Mouse (Mus musculus): ENCODE measurements at regions not wholly inside any gene's neighbourhood (a gene's known extent, or its start where the extent isn't known, plus 50 kb on each side); places are given as distances from the start of the nearest gene placed in this dataset.
"Not testable (repeated sequence)": the region's sequence is repeated elsewhere in the genome, so short reads cannot be mapped to it uniquely, and the experiment has no call there.

DNA sequence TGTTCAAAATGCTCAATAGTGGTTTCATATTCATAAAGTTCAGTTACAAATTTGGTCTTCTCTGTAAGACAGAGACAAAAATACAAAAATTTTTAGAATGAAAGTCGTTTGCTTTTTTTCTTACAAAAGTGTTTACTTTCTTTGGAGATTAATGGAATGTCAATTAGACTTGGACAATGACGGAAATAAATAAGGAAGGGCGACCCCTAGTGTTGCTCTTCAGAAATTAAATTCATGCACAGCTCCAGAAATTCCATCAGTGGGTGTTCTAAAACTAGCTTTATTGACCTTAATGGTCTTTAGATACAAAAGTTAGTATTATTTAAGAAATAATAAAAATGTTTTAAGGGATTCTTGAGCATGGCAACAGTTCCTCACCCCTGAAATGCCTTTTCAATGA, 141.8 kb upstream of the Lama2 start:
- peak; percentile 8 for DNase-seq (ENCODE audit: low spot score)

- DNase-seq (ENCODE audit: low spot score): no peak
Observed at GRCm38 (mm10) chr10:27802368-27802767, 182.8 kb upstream of the Lama2 start.

GRCm38 (mm10) chr10:27809539-27809938, 190.0 kb upstream of the Lama2 start:
- DNase-seq (ENCODE audit: low spot score): no peak

DNA sequence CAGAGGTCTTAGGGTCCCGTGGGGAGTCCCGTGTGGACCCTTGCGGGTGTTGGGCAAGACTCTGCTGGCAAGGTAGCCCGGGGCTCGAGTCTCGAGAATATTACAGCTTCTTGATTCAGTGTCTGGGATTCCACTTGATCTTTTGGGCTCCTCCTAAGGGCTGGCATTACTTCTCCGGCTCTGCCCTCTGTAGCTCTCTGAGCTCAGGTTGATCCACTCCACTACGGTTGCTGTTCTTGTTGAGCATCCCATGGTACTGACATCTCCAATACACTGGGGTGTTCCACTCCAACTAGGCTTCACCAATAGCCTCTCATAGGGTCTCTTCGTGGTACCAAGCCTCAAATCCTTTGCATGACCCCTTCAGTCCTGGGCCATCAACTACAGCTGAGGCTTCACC, 206.1 kb upstream of the Lama2 start:
- not testable (repeated sequence) for DNase-seq (ENCODE audit: low spot score)

GRCm38 (mm10) chr10:27828346-27828745, 208.8 kb upstream of the Lama2 start:
- no peak for DNase-seq (ENCODE audit: low spot score)

DNA sequence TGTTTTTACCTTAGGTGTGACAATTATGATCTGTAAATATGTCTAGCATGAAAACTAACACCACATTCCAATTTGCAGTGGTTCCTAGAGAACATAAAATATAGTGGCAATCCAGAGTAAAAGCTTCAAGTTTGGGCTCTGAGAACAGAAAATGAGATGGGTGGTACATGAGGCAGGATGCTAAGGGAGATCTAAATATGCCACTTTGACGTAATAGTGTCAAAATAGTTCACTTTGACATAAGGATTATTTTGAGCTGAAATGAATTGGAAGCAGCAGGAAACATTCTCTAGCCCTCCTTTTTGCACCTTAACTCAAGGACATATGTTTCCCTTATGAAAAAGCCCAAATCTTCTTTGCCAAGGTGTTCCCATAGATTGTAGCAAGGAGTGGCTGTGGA, 219.1 kb upstream of the Lama2 start:
- DNase-seq (ENCODE audit: low spot score): no peak

DNA sequence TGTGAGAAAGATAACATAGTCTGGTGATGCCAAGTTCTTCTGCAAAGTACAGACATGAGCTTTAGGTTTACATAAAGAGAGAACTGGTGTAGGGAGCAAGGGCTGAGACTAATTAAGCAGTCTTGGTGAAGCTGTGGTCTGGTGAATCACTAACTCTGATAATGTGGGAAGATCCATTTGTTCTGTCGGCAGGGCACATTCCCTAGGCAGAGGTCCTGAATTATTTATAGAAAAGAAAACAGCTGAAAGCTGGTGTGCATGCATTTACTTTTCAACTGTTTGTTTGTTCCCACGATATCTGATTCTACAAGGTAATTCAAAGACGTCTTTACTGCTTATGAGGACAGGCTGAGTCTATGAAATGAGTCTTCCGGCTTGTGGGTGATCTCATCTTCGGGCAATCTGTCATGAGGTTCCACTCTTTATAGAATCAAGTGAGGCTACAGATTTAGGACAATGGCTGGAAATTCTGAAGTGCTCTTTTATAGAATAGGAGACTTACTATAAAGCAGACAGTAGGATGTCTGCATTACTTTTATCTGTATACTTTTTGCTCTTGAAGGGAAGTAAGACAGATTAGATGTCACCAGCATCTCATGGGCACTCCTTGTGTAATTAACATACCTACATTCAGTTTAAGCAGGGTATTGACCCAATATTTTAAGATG, 221.6 kb upstream of the Lama2 start:
- DNase-seq (ENCODE audit: low spot score): no peak

DNA sequence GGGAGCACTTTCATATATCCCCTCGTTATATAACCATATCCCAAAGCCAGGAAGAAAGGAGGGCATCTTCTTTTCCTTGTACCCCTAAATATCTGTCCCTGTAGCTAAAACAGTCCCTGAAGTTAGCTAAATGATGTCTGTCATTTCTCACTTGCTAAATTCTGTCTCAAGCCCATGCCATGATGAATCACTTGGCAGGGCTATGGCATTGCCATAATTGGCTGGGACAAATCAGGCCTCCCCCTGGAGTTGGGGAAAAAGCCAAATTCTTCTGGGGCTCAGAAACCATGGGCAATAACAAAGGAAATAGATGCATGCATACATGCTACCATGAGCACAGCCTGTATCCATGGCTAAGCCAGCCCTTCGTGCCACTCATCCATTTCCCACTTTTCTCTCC, 223.5 kb upstream of the Lama2 start:
- DNase-seq (ENCODE audit: low spot score): no peak

DNA sequence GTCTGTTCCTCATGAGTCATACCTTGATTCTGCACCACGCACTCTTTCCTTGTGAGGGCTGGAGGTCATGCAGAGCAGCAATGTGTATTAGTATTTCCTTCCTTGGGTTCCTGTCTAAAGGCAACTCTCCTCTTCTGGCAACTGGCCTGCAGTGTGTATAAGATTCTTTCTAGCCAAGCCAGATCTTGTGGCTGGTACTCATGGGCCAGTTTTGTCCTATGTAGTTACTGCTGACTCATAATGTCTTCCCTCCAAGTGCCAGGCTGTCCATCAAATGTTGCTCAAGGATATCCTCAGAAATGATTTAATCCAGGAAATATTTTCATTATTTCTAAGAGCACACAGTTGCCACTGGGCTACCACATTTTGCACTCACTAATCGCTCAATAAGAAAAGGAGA, 211.0 kb upstream of the Ptprk start:
- no peak for DNase-seq (ENCODE audit: low spot score)

GRCm38 (mm10) chr10:27880867-27881266, 193.8 kb upstream of the Ptprk start:
- DNase-seq (ENCODE audit: low spot score): no peak

DNA sequence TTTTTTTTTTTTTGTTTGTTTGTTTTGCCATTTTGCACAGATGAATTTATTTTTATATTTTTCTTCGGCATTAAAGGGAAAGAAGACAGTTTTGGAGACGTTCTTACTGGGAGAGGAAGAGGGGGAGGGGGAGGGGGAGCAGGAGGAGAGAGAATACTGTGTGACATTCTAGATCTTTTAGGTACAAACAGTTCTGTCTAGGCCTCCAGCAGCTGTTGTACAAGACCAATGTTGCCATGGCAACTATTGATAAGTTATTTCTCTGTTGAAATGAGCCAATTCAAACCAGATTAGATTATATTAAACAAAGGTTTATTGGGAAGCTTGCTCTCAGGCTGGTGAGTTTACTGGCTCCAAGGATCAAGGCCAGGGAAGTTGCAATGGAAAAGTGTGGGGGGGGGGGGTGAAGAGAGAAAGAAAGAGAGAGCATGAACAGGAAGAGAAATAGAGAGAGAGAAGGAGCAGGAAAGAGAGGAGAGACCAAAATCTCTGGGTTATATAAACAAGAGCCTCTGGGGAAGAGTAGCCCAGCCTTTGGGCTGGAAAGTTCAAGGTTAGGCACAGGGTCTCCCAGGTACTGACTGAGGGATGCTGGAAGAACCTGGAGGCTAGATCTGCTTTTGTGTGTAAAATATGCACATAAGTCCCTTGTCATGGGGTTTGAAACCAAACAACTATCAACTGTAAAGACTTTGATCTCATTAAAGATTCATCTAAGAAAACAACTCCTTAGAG, 182.7 kb upstream of the Ptprk start:
- no peak for DNase-seq (ENCODE audit: low spot score)

DNA sequence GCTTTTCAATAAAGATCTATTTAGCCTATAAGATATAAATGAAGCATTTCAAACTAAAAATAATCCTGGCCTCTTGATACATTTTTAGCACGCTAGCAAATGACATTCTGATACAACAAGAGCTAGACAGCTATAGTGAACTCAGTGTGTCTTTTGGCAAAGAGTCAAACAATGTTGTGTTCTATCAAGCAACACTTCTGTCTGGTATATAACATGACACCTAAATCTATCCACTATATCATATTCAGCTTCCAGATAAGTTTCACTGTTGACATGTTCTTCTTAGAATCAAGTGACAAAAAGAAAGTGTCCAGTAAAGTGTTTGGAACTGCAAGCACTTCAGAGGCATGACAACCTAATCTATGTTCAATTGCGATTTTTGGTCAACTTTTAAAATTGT, 158.2 kb upstream of the Ptprk start:
- no peak for DNase-seq (ENCODE audit: low spot score)

DNA sequence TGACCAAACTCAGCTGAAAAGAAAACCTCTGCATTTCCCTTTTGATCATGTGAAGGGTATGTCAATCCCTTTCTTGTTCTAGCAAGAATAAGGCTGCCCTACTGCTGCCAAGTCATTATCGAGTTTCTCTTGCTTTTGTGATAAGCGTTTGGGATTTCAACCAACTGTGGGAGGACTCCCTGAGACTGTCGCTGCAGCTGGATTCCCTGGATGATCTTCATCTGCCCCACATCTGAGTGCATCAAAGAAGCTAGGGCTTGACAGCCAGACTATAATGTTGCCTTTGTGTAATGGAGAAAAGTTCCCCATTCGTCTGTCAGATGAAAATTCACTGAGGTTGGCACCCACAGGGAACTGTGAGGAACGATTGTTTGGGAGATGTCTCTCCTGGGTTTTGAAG, 147.4 kb upstream of the Ptprk start:
- no peak for DNase-seq (ENCODE audit: low spot score)

DNA sequence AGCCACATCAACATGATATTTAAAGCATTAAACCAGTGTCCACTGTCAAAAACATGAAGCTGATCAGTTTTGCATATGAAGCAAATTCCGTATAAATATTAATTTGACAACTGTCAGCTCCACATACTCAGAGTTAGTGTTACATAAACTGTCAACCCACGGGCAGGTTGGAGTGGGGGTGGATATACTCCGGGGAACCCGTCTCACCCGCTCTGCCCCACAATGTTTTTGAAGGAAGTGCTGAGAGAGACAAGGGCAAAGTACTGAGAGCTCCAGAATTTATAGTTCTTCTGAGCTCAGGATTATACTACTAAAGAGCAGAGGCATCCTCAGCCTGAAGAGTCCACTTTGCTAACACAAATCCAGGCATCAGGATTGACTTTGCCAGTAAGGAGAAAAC, 132.5 kb upstream of the Ptprk start:
- no peak for DNase-seq (ENCODE audit: low spot score)

DNA sequence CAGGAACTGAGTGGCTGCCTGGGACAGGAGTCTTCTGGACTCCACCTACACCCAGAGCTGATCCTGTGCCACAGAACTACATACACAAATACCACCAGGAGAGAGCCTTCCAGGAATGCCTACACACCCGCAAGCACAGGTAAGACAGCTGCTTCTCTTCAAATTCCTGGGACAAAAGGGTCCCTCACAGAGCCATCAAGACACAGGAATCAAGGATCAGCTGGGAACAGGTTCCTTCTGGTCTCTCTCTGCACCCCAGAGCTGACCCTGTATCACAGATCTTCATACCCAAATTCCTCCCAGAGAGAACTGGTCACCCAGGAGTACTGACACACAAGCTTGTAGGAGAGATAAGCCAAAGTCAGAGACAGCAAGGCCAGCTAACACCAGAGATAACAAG, 125.5 kb upstream of the Ptprk start:
- DNase-seq (ENCODE audit: low spot score): no peak

DNA sequence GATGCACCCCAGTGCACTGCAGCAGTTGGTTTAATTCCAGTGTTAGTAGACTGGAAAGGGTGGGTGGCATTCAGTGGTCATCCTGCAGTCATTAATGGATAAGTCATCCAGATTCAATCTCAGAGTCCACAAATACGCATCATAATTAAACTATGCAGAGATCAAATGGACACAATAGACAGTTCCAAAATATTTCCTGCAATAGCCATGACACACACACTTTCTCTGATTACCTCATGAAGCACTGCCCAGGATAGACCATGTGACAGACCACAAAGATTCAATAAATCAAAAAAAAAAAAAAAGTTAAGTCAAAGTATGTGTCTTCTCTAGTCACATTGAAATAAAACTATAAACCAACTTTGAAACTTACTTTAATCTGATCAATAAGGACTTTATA, 106.4 kb upstream of the Ptprk start:
- no peak for DNase-seq (ENCODE audit: low spot score)

DNA sequence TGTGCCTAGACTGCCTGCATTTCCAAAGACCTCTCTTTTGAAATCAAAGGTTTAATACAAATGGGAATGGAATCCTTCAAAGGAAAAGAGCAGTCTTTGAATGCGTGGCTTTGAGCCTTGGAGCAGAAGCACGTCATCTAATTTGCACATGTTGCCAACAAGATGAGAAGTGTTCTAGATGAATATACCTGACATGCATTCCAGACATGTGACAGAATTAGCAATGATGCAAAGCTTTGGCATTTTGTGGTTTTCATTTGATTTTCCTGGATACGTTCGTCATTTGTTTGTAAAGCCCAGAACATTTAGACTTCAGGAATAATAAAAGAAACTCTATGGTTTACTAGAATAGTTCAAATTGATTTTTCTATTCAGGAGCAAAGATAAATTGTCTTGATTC, 90.6 kb upstream of the Ptprk start:
- DNase-seq (ENCODE audit: low spot score): no peak

DNA sequence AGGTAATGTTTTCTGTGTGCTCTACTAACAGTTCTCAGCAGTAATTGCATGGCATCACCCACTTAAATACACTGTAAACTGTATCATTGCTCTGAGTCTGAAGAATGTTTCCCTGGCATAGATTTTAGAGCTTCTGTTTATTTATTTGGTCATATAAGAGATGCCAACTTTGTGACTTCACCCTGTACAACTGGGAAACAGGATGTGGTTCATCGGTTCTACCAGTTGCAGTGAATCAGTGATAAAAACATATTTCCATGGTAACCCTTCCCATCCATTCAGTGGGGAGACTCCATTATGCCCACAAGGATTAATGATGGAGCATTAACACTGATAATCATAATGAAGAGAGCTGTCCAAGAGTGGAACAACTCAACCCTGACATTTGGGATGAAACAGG, 89.6 kb upstream of the Ptprk start:
- DNase-seq (ENCODE audit: low spot score): no peak

DNA sequence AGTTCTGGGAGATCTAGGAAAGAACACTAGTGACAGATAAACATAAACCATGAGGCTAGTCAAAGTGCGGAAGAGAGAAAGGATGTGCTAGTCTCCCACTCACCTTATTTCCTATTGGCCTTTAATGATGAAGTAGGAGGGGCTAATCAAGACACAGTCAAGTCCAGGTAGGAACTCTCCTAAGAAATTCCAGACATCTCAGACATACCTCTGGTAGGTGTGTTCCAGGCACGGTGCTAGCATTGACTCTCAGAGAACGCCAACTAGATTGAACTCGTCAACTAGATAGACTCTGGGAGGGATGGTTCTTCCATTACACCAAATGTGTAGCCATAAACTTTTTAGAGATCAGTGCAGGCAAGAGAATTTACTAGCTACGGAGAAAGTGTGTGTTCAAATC, 87.6 kb upstream of the Ptprk start:
- DNase-seq (ENCODE audit: low spot score): no peak

DNA sequence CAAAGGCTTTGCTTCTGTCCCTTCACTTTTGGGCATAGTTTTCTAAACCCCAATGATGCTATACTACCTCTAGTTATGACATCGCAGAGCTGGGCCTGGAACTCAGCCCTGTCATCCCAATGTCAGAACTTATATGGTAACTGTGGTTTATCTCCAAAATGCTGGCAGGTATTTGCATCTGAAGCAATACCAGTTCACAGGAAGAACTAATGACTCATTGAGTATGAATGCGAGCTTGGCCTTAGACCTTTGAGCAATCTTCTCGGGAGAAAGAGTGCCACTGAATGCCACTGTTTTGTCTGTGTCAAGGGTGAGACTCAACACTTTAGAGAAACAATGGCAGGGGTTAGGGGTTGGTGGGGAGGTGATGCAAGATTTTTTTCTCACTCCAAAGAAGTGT, 86.6 kb upstream of the Ptprk start:
- no peak for DNase-seq (ENCODE audit: low spot score)

GRCm38 (mm10) chr10:27990359-27991056, 84.1 kb upstream of the Ptprk start:
- DNase-seq (ENCODE audit: low spot score): no peak

GRCm38 (mm10) chr10:27991057-27991365, 83.6 kb upstream of the Ptprk start:
- DNase-seq (ENCODE audit: low spot score): no peak

GRCm38 (mm10) chr10:27994376-27995034, 80.1 kb upstream of the Ptprk start:
- DNase-seq (ENCODE audit: low spot score): no peak
